Mouse (Mus musculus) activated CD4-positive, CD25-positive, alpha-beta regulatory T cell, adult 4 months (primary cell): ENCODE data around the gene Sh2d6. TPM values are rescaled to one million over a fixed set of nuclear protein-coding genes. Genes with fewer than 3 reads are reported as not detected.
"Not testable (repeated sequence)": the region's sequence is repeated elsewhere in the genome, so short reads cannot be mapped to it uniquely, and the experiment has no call there.

Experiments used
- ATAC-seq: one replicate; pipeline ENCODE4 v1.8.0; 2017
- polyA plus RNA-seq, 2 experiments: library from polyadenylated mRNA; unstranded; fragments of 100-300 nt; shearing (Covaris generic); gene quantifications; one replicate each; pipeline ENCODE4 v1.2.1; 2017

Gene Sh2d6
- polyA plus RNA-seq, 2 experiments from 2014 or later = not detected

DNA sequence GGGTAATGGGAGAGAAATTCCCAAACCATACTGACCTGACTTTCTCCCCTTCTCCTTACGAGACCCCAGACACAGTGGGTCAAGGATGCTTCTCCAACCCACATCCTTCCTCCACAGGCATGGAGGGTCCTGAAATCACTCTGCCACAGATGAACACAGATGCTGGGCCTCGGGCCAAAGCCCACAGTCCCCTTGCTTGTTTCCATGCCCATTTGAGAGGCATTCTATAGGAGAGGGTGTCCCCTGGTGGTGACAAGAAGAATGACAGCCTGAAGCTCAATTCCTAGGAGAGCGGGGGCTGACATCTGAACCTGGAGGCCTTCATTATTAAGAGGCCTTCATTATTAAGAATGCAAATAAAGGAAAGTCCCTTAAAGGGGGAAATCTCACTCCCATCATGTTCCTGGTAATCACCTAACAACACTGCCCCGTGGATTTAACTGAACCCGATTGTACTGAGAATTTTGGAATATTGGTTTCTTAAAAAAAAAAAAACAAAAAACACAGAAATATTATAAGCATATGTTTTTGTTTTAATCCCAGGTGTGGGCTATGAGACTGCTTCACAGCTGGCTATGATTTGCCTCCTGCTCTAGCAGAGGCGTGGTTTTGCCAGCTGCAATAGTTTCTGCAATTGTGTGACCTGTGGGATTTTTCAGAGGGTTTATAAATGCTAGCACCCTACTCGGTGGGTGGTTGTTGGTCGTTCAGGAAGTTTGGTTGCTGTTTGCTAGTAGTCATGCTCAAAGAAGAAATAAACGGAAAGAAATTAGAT, 12.7 kb upstream of the Sh2d6 start:
- ATAC-seq = peak; percentile 19

GRCm38 (mm10) chr6:72533555-72533954, 12.0 kb upstream of the Sh2d6 start:
- ATAC-seq = not testable (repeated sequence)

GRCm38 (mm10) chr6:72532580-72532979, 11.1 kb upstream of the Sh2d6 start:
- no peak for ATAC-seq

DNA sequence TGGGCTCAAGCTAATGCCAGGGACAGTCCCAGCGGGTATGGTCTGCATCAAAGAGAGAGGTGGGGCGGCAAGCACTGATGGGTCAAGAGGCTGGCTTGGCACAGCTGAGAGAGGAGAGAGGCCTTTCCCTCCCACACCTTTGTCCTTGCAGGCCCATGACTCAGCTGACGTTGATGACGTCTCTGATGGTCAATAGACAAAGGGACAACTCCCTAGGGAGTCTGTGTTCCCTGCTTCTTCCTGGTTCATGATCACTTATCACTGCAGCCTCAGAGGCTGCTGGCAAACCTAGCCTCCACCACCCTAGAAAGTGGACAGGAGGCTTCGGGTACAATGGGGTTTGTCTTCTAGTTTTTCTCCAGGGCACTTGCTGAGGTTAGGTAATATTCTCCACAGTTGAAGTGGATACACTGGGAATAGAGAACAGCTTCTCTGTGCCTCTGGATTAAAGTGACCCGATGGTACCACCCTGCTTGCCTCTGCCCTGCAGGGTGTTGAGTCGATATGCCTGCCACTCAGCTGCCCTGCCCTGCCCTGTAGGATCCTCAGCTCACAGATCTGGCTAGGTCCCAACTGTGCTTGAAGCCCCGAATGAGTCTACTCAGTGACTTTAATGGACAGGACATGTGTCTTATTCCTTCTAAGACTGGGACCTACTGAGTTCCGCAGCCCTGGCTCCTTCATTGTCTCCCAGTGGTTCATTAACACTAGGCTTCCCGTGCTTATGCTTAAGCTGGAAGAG, 7.1 kb upstream of the Sh2d6 start:
- no peak for ATAC-seq

GRCm38 (mm10) chr6:72527070-72527469, 5.6 kb upstream of the Sh2d6 start:
- ATAC-seq = no peak

DNA sequence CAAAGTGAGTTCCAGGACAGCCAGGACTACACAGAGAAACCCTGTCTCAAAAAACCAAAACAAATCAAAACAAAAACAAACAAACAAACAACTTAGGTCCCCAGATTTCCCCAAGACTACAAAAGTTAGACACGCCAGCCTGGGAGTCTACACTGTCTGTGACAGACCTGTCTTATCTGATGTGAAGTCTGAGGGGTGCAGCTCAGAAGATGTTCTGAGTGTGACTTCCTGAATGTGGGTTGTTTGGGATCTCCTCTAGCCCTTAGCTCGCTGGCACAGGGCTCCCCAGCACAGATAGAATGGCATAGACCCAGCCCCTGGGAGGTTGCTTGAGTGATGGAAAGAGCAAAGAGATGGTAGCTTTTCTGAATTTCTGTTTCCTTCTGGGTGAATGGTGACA, 2.7 kb upstream of the Sh2d6 start:
- ATAC-seq = no peak

DNA sequence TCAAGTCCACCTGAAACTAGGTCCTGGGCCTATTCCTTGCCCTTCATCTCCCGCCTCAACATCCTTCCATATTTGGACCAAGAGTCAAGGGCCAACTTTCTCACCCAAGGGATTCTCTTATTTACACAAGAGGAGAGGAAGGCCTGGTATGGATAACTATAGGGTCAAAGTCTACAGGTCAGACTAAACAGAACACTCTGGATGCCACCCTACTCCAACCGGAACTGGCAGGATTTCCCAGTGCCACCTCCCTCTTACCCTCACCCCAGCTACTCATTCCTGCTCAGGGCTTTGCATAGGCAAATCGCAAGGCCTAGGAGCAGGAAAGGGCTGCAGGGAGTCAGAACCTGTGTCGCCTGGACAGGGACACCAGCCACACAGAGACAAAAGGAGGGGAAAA, 1.7 kb upstream of the Sh2d6 start:
- ATAC-seq = no peak

DNA sequence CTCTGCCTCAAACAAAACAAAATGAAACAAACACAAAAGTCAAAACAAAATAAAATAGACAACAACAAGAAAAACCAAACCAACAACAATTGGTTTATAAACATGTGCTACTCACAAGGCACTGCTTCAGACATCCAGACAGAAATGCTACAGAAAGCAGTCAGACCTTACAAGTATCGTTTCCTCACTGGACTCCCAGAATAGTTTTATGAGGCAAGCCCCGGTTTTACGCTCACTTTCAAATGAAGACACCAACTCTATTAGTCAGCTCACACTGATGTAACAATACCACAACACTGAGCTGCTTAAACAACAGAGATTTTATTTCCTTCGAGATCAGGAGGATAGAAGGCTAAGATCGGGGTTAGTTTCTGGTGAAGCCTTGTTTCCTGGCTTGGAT, 781 bp upstream of the Sh2d6 start:
- no peak for ATAC-seq

DNA sequence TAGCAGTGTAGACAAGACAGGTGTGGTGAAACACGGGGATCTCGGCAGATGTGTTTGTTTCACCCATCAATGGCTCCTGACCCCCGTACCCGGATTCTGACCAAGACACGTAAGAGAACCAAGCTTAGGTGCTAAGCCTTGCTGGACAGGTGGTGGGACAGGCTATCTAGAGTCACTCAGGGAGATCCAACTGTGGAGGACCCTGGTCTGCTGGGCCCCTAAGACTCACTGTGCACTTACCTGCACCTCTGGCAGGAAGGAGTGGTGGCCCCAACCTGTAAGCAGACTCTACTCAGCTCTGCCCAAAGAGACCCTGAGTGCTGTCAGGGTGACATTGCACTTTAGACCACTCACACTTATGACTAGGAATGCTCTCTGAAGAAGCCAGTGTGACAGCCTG, 603 bp downstream of the Sh2d6 start:
- ATAC-seq = no peak

DNA sequence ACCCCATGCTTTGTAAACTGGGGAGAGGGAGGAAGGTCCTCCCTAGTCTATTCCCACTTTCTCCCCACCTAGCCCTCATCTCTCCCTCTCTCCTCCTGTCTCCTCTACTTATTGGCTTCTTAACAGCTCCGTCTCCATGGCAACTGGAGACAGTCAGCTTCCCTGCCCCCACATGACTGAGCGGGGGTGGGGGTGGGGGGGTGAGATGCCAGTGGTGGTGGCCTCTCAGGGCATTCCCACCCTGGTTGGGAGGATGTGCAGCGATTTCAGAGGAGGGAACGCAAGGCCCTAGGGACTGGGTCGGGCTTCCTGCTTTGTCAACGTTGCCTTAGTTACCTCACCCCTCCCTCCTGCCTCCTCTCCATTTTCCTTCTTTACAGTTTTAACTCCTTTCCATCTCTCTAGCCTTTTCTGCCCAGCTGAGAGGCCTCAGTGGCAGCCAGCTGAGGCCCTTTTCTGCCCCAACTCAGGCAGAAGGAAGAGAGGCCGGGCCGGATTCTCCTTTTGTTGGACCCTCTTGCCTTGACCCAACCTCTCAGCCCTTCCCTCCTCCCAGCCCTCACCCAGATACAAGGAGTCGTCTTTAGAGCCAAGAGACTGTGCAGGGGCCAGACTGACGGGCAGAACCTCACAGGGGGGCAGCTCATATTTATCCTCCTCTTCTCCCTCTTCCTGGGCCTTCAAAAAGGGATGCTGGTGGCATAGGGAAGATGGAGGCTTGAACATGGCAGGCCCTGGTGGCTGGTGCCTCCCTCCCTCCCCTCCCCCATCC, 1.4 kb downstream of the Sh2d6 start:
- ATAC-seq = no peak

- ATAC-seq = no peak
Measured at GRCm38 (mm10) chr6:72519303-72519702, 2.2 kb downstream of the Sh2d6 start.

- ATAC-seq = no peak
Measured at GRCm38 (mm10) chr6:72518842-72519241, 2.7 kb downstream of the Sh2d6 start.

- ATAC-seq = no peak
Measured at GRCm38 (mm10) chr6:72515644-72516043, 5.9 kb downstream of the Sh2d6 start.

DNA sequence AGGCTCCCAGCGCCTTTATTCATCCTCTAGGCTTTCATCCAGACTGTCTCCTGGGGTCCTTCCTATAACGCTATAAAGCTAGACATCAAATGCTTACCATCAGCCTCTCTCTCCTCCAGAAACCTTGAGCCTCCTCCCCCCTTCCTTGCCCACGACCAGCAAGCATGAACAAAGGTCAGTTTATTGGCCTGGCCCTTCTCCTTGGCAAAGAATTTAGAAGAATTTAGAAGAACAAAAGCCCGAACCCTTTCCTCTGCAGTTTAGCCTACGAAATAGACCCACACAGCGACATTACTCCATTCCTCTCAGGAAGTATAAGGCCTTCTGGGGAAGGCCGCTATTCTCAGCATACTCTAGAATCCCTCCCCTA, 8.5 kb downstream of the Sh2d6 start:
- ATAC-seq = no peak

- ATAC-seq = peak; percentile 87
Measured at GRCm38 (mm10) chr6:72512386-72513070, 9.0 kb downstream of the Sh2d6 start.

GRCm38 (mm10) chr6:72510686-72511421, 10.7 kb downstream of the Sh2d6 start:
- ATAC-seq = no peak

GRCm38 (mm10) chr6:72509872-72510435, 11.6 kb downstream of the Sh2d6 start:
- no peak for ATAC-seq

DNA sequence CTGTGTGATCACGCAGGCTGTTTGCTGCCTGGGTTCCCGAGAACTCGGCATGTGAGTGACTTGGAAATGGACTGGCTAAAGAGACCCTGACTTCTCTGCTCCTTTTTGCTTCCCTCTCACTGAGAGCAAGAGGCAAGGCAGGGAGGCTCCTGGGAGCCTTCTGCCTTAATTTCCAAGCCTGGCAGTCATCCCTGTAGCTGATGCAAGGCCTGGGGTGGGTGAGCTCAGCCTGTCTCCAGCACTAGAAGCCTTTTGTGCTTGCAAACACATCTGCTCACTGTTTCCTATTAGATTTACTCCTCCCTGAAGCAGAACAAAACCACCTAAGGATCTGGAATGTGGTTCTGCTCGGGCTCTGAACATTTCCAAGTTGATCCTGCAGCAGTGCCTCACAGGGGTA, 12.9 kb downstream of the Sh2d6 start:
- ATAC-seq = no peak

GRCm38 (mm10) chr6:72506104-72506503, 15.4 kb downstream of the Sh2d6 start:
- no peak for ATAC-seq

DNA sequence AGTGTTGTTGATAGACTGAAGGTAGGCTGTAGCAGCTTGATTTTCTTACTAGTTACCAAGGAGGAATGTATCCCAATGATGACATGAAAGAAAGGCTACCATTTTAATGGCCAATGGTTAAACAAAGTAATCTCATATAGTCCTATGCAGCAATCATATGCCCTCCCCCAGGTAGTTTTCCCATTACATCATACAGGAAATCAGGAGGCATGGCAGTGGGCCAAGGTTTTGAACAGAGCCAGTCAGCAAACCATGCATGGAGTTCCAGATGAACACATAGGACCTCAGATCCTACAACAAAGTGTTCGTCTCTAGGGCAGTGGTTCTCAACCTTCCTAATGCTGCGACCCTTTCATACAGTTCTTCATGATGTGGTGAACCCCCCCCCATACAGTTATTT, 17.6 kb downstream of the Sh2d6 start:
- no peak for ATAC-seq

GRCm38 (mm10) chr6:72503309-72503708, 18.2 kb downstream of the Sh2d6 start:
- ATAC-seq = no peak

DNA sequence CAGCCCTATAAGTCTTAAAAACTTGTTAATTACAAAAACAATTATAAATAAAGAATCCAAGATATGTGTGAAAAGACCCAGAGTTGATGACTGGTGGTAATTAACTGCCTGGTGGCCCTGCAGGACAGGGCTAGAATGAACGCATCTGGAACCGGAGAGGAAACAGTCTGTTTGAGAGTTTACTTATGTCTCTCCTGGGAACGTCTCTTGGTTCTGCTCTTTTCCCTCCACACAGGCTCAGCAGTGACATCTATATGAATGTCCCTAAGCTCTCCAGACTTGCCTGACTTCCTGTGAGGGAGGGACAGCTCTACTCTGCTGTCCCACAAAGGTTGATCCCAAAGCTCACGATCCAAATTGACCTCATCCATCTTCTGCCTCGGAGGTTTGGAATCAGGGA, 22.6 kb downstream of the Sh2d6 start:
- ATAC-seq = no peak
